In genomic region chr4:150093560-150094462, GRCm38 (mm10) we compare ENCODE assay signal across 15 mouse cellular contexts. TPM values are rescaled to one million over a fixed set of nuclear protein-coding genes. Genes with fewer than 3 reads are reported as not detected.
DNase-seq lines count a peak whose midpoint lies in the region; ATAC-seq and TF ChIP-seq lines count a peak whose summit lies in the region.
"Had no signal": no experiment of that assay in that cellular context is flagged by ENCODE, and none has a peak within 500 bp of the region (broad histone marks: within the 10 kb centered on the region; RNA-seq: fewer than 3 reads in every experiment).

No protein-coding gene starts in this region.

- TF ChIP-seq RAD21 in MEL (IDR thresholded peaks at IDR 0.05; ENCODE audit: low read depth, low read length) = no peak

- no peak overlapping the region for H3K9ac ChIP-seq in kidney, embryonic 14.5 days (ENCODE audit: low read depth, low read length)
- no peak overlapping the region for H3K9ac ChIP-seq in MEL (ENCODE audit: control insufficient read depth, low read depth, low read length, poor library complexity, severe bottlenecking)
- H3K9ac ChIP-seq: liver, embryonic 14.5 days; midbrain, embryonic 13.5 days had no signal

- WGBS in kidney, embryonic 14.5 days = 33% methylated on average over 11 of the region's 12 CpGs
- 23% methylated on average over 12 of the region's 12 CpGs for WGBS in embryonic facial prominence, embryonic 10.5 days

- H3K4me3 ChIP-seq in kidney, embryonic 14.5 days (ENCODE audit: low read length) = no peak overlapping the region
- no peak overlapping the region for H3K4me3 ChIP-seq in MEL (ENCODE audit: control insufficient read depth in 1 of 2, insufficient read depth in 1 of 2, low read depth in 2 of 2, low read length in 2 of 2)
- 0 out of 2 replicates have a peak overlapping the region, but pooled peaks have one; percentile 11 for H3K4me3 ChIP-seq in embryonic facial prominence, embryonic 10.5 days
- H3K4me3 ChIP-seq: heart, embryonic 13.5 days; midbrain, embryonic 13.5 days had no signal

- no peak for TF ChIP-seq POLR2A in MEL (IDR thresholded peaks at IDR 0.05; ENCODE audit: control insufficient read depth in 1 of 2, insufficient read depth in 1 of 2, low read depth in 1 of 2, low read length in 2 of 2, poor library complexity in 1 of 2)

- H3K9me3 ChIP-seq in kidney, embryonic 14.5 days (ENCODE audit: control insufficient read depth, low read length) = no peaks in the 10 kb centered on the region
- H3K9me3 ChIP-seq in MEL (replicated peaks; ENCODE audit: insufficient read depth, low read length) = no peaks in the 10 kb centered on the region
- H3K9me3 ChIP-seq in embryonic facial prominence, embryonic 10.5 days = no peaks in the 10 kb centered on the region
- H3K9me3 ChIP-seq: heart, embryonic 13.5 days; midbrain, embryonic 13.5 days had no signal

- peak; percentile 45; the same call in 1 of the 2 replicates for ATAC-seq in kidney, embryonic 14.5 days (ENCODE audit: low FRiP score, low TSS enrichment)
- ATAC-seq in megakaryocyte progenitor cell, adult 5-6 weeks (replicated peaks; ENCODE audit: poor library complexity) = peak; percentile 35
- ATAC-seq: midbrain, embryonic 13.5 days had no signal

- no peaks in the 10 kb centered on the region for H3K36me3 ChIP-seq in kidney, embryonic 14.5 days (ENCODE audit: control insufficient read depth, insufficient read depth, low read length)
- 0 out of 4 replicates have a peak, but pooled peaks cover 0 to 2% of the 10 kb centered on the region in 2 experiments for H3K36me3 ChIP-seq in MEL (ENCODE audit: control insufficient read depth in 1 of 2, insufficient read depth in 2 of 2, low read length in 2 of 2)
- no peaks in the 10 kb centered on the region for H3K36me3 ChIP-seq in embryonic facial prominence, embryonic 10.5 days (replicated peaks)
- H3K36me3 ChIP-seq: heart, embryonic 13.5 days; midbrain, embryonic 13.5 days had no signal

- no peaks in the 10 kb centered on the region for H3K79me2 ChIP-seq in MEL (ENCODE audit: control insufficient read depth, insufficient read depth, low read length, poor library complexity)

- TF ChIP-seq CTCF in MEL (IDR thresholded peaks at IDR 0.05 in 2 of 3, conservative IDR thresholded peaks at IDR 0.05 in 1 of 3; ENCODE audit: control insufficient read depth in 1 of 3, insufficient read depth in 1 of 3, low read depth in 2 of 3, low read length in 3 of 3, poor library complexity in 1 of 3, severe bottlenecking in 1 of 3) = no peak

- no peak for TF ChIP-seq EP300 in MEL (IDR thresholded peaks at IDR 0.05; ENCODE audit: low read depth in 1 of 2, low read length in 2 of 2)

- no peak overlapping the region for H3K27ac ChIP-seq in kidney, embryonic 14.5 days (ENCODE audit: low read depth, low read length)
- H3K27ac ChIP-seq in MEL (ENCODE audit: control insufficient read depth, low read depth, low read length) = no peak overlapping the region
- peak overlapping the region; percentile 52; the same call in 1 of the 2 replicates for H3K27ac ChIP-seq in embryonic facial prominence, embryonic 10.5 days (replicated peaks)
- H3K27ac ChIP-seq: heart, embryonic 13.5 days; liver, embryonic 14.5 days; midbrain, embryonic 13.5 days had no signal

- H3K27me3 ChIP-seq in kidney, embryonic 14.5 days (ENCODE audit: control insufficient read depth, insufficient read depth, low read length) = 0 out of 2 replicates have a peak, but pooled peaks cover 3% of the 10 kb centered on the region
- no peaks in the 10 kb centered on the region for H3K27me3 ChIP-seq in MEL (ENCODE audit: control insufficient read depth in 1 of 2, insufficient read depth in 2 of 2, low read length in 2 of 2)
- peaks cover 77% of the 10 kb centered on the region for H3K27me3 ChIP-seq in embryonic facial prominence, embryonic 10.5 days (replicated peaks; ENCODE audit: low read depth, poor library complexity, severe bottlenecking)

- no peak overlapping the region for H3K4me2 ChIP-seq in kidney, embryonic 14.5 days (replicated peaks; ENCODE audit: low read depth, low read length)
- H3K4me2 ChIP-seq: heart, embryonic 13.5 days; midbrain, embryonic 13.5 days had no signal

- H3K4me1 ChIP-seq in kidney, embryonic 14.5 days (ENCODE audit: control insufficient read depth, insufficient read depth, low read length) = peaks cover 15% of the 10 kb centered on the region; the same call in 1 of the 2 replicates
- no peaks in the 10 kb centered on the region; a peak in 1 of 4 replicates for H3K4me1 ChIP-seq in MEL (ENCODE audit: control insufficient read depth in 1 of 2, insufficient read depth in 2 of 2, low read length in 2 of 2)
- peaks cover 34% of the 10 kb centered on the region for H3K4me1 ChIP-seq in embryonic facial prominence, embryonic 10.5 days

- DNase-seq in kidney, postnatal 4 days = no peak
- peak; percentile 22 for DNase-seq in MEL (ENCODE audit: low read depth, low spot score)
- DNase-seq in embryonic facial prominence, embryonic 10.5 days (ENCODE audit: low spot score) = peak; percentile 38
- no peak for DNase-seq in thymus, postnatal 4 days
- no peak for DNase-seq in adrenal gland, adult 2 months
- DNase-seq: cerebellum, adult 9-10 months; kidney, adult 9 months had no signal

TF ChIP-seq in MEL, 35 proteins besides CTCF, POLR2A, EP300 and RAD21:
- TF ChIP-seq POLR2AphosphoS5 (IDR thresholded peaks at IDR 0.05; ENCODE audit: borderline replicate concordance, low read depth, low read length) (no peak), TCF12 (IDR thresholded peaks at IDR 0.05; ENCODE audit: low read depth, low read length) (no peak), ZKSCAN1 (IDR thresholded peaks at IDR 0.05; ENCODE audit: low read depth, low read length) (no peak), TAL1 (IDR thresholded peaks at IDR 0.05; ENCODE audit: low read length) (no peak), TBP (IDR thresholded peaks at IDR 0.05; ENCODE audit: low read depth, low read length) (no peak), POLR2AphosphoS2 (IDR thresholded peaks at IDR 0.05; ENCODE audit: low read length) (no peak), CHD1 (IDR thresholded peaks at IDR 0.05; ENCODE audit: low read depth, low read length) (no peak), MYB (IDR thresholded peaks at IDR 0.05; ENCODE audit: low read depth, low read length) (no peak)

RNA-seq across cellular contexts. Expression of gene Gpr157, which starts 6.6 kb away (rescaled TPM):
- 0.20 and 0.24 TPM in 2 replicates for polyA plus RNA-seq in kidney, embryonic 14.5 days (2014; fragmentation: Nextera tagmentation; extraction: Ambion mirVana)
- total RNA-seq in MEL (2012; rRNA removed) = 0.19 and 0.20 TPM in 2 replicates
- under 1 TPM in 1 of 2 experiments, not detected in 1; 0.88 TPM for polyA plus RNA-seq in MEL (2012; ENCODE audit: insufficient read depth in 1 of 2, insufficient read length in 2 of 2, low read depth in 1 of 2, low replicate concordance in 2 of 2, missing spikeins in 1 of 2)
- polyA plus RNA-seq in embryonic facial prominence, embryonic 10.5 days (2016; fragmentation: Nextera tagmentation; extraction: Ambion mirVana) = 0.49 and 0.55 TPM in 2 replicates
- 0.89 and 1.6 TPM in 2 replicates for total RNA-seq in megakaryocyte progenitor cell, adult 5-6 weeks (2015)
- total RNA-seq in megakaryocyte progenitor cell, adult 5-6 weeks (2017) = 1.7 and 1.9 TPM in 2 replicates
- 1 to 10 TPM; 1.0 to 2.0 TPM for total RNA-seq in adrenal gland, adult 2 months (2021)
- 1.9 and 2.2 TPM in 2 replicates for polyA plus RNA-seq in adrenal gland, adult 2 months (2012; rRNA removed)

RNA-seq across cellular contexts. Expression of gene Slc2a5, which starts 25.3 kb away (rescaled TPM):
- 0.91 and 2.2 TPM in 2 replicates for polyA plus RNA-seq in kidney, embryonic 14.5 days (2014; fragmentation: Nextera tagmentation; extraction: Ambion mirVana)
- total RNA-seq in MEL (2012; rRNA removed) = 0.58 and 0.65 TPM in 2 replicates
- 1 to 10 TPM in 1 of 2 experiments, not detected in 1; 4.9 TPM for polyA plus RNA-seq in MEL (2012; ENCODE audit: insufficient read depth in 1 of 2, insufficient read length in 2 of 2, low read depth in 1 of 2, low replicate concordance in 2 of 2, missing spikeins in 1 of 2)
- polyA plus RNA-seq in embryonic facial prominence, embryonic 10.5 days (2016; fragmentation: Nextera tagmentation; extraction: Ambion mirVana) = 1.4 and 1.7 TPM in 2 replicates
- not detected in 2 replicates for total RNA-seq in megakaryocyte progenitor cell, adult 5-6 weeks (2015)
- not detected in 2 replicates for total RNA-seq in megakaryocyte progenitor cell, adult 5-6 weeks (2017)
- total RNA-seq in adrenal gland, adult 2 months (2021) = 1 to 10 TPM in 1 of 2 experiments, under 1 TPM in 1; 0.90 to 9.9 TPM
- 8.9 and 10.5 TPM in 2 replicates for polyA plus RNA-seq in adrenal gland, adult 2 months (2012; rRNA removed)

RNA-seq across cellular contexts. Expression of gene Slc2a7, which starts 55.0 kb away (rescaled TPM):
- not detected in 2 replicates for polyA plus RNA-seq in kidney, embryonic 14.5 days (2014; fragmentation: Nextera tagmentation; extraction: Ambion mirVana)
- not detected in 2 replicates for total RNA-seq in MEL (2012; rRNA removed)
- polyA plus RNA-seq in MEL (2012; ENCODE audit: insufficient read depth in 1 of 2, insufficient read length in 2 of 2, low read depth in 1 of 2, low replicate concordance in 2 of 2, missing spikeins in 1 of 2) = under 1 TPM in 1 of 2 experiments, not detected in 1; 0.06 TPM
- polyA plus RNA-seq in embryonic facial prominence, embryonic 10.5 days (2016; fragmentation: Nextera tagmentation; extraction: Ambion mirVana) = not detected in 2 replicates
- total RNA-seq in megakaryocyte progenitor cell, adult 5-6 weeks (2015) = 0.25 TPM in 1 of 2 replicates, not detected in the other
- total RNA-seq in megakaryocyte progenitor cell, adult 5-6 weeks (2017) = not detected in 2 replicates
- not detected for total RNA-seq in adrenal gland, adult 2 months (2021)
- not detected in 2 replicates for polyA plus RNA-seq in adrenal gland, adult 2 months (2012; rRNA removed)
- total RNA-seq: layer of hippocampus, postnatal 25 days had no signal
- polyA plus RNA-seq: brain, embryonic 14.5 days; heart, embryonic 13.5 days; midbrain, embryonic 13.5 days; urinary bladder, adult 2 months had no signal

Comparison
In these comparisons a context has a peak if more than half of its experiments do, and no peak if none do; other contexts are left out.
1. DNase-seq: peak in MEL (single experiment) and embryonic facial prominence, embryonic 10.5 days (single experiment); none in kidney, postnatal 4 days (0 of 2), thymus, postnatal 4 days (single experiment) and adrenal gland, adult 2 months (single experiment).